Mouse (Mus musculus): ENCODE measurements around the gene Aff1. TPM values are rescaled to one million over a fixed set of nuclear protein-coding genes. Genes with fewer than 3 reads are reported as not detected.

Gene Aff1
- total RNA-seq, 2 experiments from 2014 or later, result 9.5 to 11.1 TPM

DNA sequence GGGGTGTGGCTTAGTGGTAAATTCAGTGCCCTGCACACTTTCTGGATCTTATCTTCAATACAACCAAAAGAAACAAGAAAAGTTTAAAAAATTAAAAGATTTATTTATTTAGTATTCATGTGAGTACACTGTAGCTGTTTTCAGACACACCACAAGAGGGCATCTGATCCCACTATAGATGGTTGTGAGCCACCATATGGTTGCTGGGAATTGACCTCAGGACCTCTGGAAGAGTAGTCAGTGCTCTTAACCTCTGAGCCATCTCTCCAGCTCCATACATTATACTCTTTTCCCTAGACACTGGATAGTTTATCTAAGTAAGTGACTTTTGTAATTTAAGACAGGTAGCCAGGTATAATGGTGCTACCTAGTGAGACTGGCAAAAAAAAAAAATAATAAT, 1.0 kb upstream of the Aff1 start:
- intact Hi-C loops (cut with DNase I), result no loop called here
- DNase-seq (ENCODE audit: low spot score in 2 of 2), result no peak

DNA sequence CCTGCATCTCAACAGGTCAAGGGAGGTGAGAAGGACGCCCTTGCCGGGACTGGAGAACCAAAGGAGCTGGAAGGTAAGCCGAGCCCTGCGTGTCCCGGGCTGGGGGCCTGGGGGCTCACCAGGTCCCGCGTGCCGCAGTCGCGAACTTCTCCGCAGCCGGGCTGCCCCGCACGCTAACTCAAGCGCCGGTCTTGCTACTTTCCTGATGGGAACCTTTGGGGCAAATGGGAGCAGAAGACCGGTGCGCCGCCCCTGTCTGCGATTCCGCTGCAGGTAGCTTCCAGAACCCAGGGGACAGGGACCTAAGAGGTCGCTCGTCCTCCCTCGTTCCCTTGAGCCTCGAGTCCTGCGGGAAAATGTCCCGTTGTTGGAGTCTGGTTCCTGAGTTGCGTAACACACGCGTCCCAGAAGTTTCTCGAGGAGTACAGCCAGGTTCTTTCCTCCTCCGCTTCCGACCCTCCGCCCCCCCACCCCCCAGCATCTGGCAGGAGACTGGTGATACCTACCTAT, 412 bp downstream of the Aff1 start:
- DNase-seq (ENCODE audit: low spot score in 2 of 2), result no peak
- intact Hi-C loops (cut with DNase I), result no loop called here

DNA sequence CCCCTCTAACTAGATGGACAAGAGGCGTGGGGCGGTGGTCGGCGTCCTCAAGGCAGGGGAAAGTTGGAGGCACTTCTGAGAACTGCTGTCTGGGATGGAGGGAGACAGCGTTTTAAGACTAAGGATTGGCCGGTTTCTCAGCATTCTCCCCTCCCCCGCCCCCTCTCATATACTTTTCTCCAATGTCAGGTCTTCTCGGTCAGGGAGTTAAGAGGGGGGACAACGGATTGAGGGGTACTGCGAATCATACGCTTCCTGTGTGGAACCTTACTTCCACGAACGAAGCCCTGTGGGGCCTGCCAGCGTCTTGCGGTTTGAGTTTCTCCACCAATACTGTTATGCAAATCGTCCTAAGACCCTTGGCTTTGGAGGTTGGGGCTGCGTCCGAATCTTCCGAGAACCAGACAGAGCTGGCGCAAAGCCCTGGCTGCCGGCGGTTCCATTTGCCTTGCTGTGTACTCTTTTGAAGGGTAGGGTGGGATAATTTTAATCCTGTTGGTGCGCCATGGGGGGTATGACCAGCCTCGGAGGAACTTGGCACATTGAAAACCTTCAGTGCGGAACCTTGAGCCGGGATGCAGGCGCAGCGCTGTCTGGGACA, 967 bp downstream of the Aff1 start:
- DNase-seq (ENCODE audit: low spot score in 2 of 2), result no peak
- intact Hi-C loops (cut with DNase I), result no loop called here

DNA sequence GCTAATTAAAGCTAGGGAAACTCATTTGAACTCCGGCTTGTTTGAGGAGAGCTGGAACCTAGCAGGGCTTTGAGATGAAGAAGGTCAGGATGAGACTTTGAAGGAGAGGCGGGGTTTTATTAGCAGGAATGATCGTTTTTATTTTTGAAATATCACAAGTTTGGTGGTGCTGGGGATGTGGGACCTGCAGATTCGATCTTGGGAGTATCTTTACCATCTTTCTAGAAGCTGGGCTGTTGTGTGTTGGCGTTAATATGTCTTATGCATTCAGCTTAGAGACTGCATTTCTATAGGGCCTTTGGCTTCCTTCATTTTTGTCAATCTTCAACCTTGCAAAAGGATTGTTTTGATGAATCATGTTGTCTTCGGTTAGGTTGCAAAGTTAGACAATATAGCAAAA, 1.9 kb downstream of the Aff1 start:
- intact Hi-C loops (cut with DNase I), result no loop called here
- DNase-seq (ENCODE audit: low spot score in 2 of 2), result no peak

DNA sequence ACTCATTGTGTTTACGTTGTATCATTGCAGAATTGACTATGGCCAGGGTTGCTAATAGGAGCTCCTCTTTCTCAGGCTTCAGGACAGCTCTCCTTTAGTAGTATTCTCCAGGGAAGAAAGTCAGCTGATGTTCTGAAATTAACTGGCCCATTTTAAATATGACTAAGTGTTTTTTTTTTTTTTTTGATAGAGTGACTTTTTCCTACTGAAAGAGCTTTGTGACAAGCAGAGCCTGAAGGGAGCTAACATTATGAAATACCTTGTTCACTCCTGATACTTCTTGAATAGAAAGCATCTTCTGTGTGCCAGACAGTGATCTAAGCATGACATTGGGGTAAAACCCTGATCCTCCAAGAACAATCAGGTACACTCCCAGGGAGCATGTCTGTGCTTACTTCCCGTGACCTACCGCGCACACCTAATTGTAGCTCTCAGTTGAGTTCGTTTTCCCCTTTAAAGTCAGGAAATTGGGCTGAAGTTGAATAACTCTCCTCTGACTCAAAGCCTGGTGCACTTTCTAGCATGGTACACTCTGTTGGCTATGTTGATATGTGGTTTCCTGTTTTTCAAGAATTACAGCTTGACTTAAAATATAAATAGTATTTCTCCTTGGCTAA, 5.8 kb downstream of the Aff1 start:
- DNase-seq (ENCODE audit: low spot score in 2 of 2), result no peak
- intact Hi-C loops (cut with DNase I), result no loop called here

DNA sequence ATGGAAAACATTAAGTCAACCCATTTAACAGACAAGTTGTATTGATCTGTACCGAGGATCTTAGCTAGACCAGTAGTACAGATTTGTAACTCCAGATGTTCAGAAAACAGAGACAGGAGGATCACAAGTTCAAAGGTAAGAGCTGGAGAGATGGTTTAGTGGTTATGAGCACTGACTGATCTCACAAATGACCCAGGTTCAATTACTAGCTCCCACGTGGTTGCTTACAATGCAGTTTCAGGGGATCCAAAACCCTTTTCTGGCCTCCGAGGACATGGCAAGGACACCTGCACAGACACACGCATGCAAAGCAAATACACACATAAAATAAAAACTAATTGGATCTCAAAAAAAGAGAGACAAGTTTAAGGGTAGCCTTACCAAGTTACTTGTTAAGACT, 6.4 kb downstream of the Aff1 start:
- no peak for DNase-seq (ENCODE audit: low spot score in 2 of 2)
- intact Hi-C loops (cut with DNase I), result no loop called here

DNA sequence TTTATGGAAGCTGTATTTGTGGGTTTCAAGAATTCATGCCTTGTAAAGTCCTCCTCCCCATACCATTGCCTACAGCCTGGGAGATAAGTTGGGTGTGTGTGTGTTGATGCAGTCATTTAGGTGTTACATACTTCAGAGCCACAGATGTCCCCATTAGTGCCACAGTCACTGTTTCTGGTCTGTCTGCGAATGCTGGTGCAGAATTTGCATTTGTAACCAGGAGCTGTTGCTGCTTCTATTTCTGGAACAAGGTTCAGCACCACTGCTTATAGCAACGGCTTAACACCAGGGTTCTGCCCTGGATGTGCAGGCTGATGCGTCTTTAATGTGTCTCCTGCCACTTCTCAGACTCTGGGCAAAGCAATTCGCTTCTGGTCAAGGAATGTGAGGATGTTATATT, 7.4 kb downstream of the Aff1 start:
- intact Hi-C loops (cut with DNase I), result no loop called here
- no peak for DNase-seq (ENCODE audit: low spot score in 2 of 2)

DNA sequence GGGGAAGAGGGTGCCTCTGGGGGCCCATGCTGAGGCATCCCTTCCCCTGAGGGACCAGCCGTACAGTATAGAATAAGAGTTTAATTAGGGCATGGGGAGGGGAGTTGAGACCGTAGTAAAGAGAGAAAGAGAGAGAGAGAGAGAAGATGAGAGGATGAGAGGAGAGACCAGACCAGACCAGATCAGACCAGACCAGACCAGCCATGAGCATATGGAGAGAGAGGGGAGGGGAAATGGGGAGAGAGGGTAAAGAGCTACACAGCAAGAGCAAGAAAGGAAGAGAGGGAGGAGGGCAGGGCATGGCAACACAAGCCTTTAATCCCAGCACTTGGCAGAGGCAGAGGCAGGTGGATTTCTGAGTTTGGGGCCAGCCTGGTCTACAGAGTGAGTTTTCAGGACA, 8.5 kb downstream of the Aff1 start:
- intact Hi-C loops (cut with DNase I), result no loop called here
- DNase-seq (ENCODE audit: low spot score in 2 of 2), result no peak

DNA sequence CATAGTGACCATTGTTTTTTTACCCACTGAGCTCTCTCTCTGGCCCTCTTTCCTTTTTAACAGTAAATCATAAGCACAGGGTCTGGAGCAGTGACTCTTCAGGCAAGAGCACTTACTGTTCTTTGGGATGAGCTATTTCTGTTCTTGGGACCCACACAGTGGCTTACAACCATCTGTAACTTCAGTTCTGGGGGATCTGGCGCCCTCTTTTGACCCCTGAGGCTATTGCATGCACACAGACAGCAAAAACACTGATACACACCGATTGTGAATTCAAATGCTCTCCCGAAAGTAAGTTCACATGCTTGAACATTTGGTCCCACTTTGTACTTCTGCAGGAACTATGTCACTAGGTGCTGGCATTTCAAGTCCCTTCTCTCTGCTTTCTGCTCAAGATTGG, 9.3 kb downstream of the Aff1 start:
- intact Hi-C loops (cut with DNase I), result no loop called here
- DNase-seq (ENCODE audit: low spot score in 2 of 2), result no peak

DNA sequence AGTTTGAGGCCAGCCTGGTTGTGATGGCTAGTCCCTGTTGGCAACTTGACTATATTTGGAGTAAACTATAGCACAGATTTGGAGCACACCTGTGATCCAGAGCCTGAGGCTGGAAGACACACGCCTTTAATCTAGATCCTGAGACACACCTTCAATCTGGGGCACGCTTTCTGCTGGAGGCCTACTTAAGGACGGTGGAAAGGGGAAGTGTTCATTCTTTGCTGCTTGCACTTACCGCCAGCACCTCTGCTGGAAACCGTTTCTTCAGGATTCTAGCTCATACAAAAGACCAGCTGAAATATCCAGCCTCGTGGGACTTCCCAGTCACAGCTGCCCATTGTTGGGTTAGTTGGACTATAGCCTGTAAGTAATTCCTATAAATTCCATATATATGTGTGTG, 10.4 kb downstream of the Aff1 start:
- no peak for DNase-seq (ENCODE audit: low spot score in 2 of 2)
- intact Hi-C loops (cut with DNase I), result no loop called here

DNA sequence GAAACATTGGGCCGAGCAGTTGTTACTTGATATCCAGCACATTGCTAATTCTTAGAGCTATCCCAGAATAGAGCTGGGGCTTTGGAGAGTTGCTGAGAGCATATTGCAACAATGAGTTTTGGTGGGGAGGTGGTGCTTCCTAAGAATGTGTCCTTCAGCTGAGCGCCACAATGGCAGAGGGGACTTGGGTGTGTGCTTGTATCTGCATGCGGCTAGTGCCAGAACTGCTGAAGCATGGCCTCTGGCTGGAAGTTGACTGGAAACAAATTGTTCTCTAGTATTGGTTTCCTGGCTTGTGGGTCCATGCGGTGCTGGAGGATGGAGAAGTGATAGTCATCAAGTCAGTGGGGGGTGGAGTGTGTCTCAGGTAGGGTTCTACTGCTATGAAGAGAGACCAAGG, 13.2 kb downstream of the Aff1 start:
- intact Hi-C loops (cut with DNase I), result no loop called here
- DNase-seq (ENCODE audit: low spot score in 2 of 2), result no peak

DNA sequence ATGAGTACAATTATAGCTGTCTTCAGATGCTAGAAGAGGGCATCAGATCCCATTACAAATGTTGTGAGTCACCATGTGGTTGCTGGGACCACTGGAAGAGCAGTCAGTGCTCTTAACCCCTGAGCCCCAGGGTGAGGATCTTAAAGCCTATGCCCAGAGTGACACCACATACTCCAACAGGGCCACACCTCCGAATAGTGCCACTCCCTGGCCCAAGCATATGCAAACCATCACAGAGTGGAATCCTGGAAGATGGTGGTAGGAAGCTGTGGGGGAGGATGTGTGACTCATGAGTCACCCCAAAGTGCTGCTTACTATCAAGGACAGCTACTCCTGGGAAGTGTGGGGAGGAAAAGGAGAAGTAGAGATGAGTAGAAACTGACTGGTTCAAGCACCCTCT, 13.7 kb downstream of the Aff1 start:
- DNase-seq (ENCODE audit: low spot score in 2 of 2), result peak in 1 of 2 experiments; percentile 74
- intact Hi-C loops (cut with DNase I), result no loop called here

DNA sequence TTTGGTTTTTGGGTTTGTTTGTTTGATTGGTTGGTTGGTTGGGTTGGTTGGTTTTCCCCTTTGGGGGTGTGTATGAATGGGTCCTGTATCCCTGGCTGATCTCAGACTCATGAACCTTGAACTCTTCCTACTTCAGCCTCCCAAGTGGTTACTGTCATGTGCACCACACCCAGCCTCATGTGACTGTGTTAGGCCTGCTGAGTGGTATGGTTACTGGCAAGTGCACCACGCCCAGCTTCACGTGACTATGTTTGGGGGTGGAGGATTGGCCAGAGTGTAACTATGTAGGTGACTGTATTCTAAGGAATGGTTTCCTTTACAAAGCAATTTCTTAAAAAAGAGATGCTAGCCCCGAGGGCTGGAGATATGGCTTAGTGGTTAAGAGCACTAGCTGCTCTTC, 16.9 kb downstream of the Aff1 start:
- intact Hi-C loops (cut with DNase I), result no loop called here

DNA sequence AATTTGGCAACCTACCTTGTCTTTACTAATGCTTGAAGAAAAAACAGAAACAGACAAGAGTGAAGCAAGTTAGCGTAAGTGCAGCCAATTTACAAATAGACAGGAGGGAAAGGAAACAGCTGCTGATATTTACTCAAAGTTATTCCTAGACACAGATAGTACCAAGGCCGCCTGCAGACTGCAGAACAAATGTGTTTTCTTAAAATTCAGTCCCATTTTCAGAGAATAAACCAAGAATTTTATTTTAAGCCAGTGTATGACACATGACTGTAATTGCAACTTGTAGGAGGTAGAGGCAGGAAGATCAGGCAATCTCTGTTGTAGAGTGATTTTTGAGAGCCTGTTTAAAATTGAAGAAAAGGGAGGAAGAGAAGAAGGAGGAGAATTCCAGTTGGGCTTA, 19.7 kb downstream of the Aff1 start:
- intact Hi-C loops (cut with DNase I), result no loop called here
- DNase-seq (ENCODE audit: low spot score in 2 of 2), result peak; percentile 16 to 75

More for the DNA sequence above, 16.9 kb downstream of the Aff1 start:
- DNase-seq (ENCODE audit: low spot score in 2 of 2), result no peak

DNA sequence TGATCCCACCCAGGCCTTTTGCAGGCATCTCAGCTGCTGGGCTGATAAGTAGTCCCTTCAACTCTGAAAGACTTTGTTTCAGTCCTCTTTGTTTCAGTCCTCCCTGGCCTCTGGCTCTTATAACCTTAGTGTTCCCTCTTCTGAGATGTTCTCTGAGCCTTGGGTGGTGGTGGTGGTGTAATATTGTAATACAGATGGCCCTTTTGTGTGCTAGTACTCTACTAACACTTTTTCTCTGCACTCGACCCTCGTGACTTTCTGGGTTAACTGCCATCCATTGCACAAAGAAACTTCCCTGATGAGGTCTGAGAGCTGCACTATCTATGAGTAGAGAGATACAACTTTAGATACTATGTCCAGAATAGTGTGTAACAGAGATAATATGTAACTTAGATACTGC, 21.2 kb downstream of the Aff1 start:
- intact Hi-C loops (cut with DNase I), result no loop called here
- DNase-seq (ENCODE audit: low spot score in 2 of 2), result no peak

DNA sequence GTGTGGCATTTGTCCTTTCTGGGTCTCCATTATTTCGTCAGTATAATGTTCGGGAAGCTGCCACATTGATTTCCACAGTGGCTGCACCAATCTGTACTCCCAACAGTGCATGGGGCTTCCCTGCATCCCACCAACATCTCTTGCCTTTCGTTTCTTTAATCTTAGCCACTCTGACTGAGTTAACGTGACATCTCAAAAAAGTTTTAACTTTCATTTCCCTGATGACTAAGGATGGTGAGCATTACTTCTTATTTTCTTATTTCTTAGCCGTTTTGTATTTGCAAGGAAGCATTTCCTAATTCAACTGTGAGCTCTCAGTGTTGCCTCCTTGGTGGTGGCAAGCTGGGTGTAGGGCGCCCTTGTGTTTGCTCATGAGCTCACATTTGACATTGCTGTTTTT, 22.8 kb downstream of the Aff1 start:
- DNase-seq (ENCODE audit: low spot score in 2 of 2), result no peak
- intact Hi-C loops (cut with DNase I), result no loop called here

DNA sequence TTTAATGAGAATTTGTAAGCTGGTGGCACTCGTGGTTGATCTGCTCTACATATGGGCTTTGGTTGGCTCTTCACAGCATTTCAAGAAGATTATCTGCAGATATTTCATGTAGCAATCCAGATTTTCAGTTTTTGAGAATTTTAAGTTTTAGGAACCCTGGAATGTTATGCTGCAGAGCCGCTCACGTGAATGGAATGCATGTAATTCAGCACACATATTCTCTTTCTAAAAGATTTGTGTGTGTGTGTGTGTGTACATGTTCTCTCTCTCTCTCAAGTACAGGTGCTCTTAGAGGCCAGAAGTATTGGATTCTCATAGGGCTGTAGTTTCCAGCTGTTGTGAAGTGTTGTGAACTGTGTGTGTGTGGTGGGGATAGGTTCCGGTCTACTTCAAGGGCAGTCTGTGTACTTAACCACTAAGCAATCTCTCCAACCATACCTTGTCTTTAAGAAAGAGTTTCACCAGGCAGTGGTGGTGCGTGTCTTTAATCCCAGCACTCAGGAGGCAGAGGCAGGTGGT, 24.7 kb downstream of the Aff1 start:
- intact Hi-C loops (cut with DNase I), result no loop called here
- no peak for DNase-seq (ENCODE audit: low spot score in 2 of 2)

DNA sequence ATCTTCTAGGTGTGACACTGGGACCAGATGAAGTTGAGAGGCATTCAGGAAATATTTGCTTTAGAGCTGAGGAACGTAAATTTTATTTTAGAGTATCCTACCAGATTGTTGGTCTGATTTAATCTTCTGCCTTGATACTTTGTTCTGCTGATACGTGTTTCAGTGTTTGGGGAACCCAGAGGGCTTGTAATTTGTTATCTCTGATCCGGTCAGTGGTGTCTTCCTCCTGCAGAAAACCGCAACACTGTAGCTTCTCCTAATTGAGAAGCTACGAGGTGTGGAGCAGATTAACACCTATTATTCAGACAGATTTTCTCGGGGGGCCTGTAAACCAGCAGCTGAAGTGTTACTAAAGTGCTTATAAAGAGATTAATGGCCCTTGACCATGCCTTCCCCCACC, 27.0 kb downstream of the Aff1 start:
- intact Hi-C loops (cut with DNase I), result no loop called here
- DNase-seq (ENCODE audit: low spot score in 2 of 2), result no peak

DNA sequence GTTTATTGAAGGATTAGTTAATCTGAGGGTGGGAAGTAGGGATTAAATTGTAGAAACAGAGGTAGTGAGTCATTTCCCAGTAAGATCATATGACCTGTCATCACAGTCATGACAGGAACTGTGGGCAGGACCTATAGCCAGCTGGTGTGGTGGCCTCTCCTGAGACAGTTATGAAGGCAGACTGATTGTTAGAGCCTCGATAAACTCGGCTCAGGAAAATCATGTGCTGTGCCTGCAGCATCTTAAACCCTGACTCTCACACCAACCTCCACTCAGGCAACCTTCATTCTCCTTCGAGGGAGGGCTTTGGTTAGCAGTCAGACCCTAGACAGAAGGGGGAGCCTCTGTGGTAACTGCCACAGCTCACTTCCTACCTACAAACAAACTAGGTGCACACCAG, 27.7 kb downstream of the Aff1 start:
- intact Hi-C loops (cut with DNase I), result no loop called here
- no peak for DNase-seq (ENCODE audit: low spot score in 2 of 2)

DNA sequence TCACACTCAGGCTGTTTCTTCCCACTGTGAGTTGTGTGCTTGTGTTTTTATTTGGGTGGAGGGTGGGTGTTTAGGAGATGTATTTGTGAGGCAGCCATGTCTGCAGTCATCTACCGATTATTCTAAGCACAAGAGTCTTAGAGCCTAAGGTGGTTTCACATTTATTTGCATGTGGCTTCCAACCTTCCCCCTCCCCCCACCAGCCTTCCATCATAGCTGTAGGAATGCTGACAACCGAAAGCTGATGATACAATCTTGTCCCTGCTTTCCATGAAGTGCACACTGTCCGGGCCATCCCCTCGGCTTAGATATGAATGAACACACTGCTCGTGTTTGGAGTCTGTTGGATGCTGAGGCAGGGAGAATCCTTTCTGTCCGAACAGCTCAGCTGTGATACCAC, 28.8 kb downstream of the Aff1 start:
- DNase-seq (ENCODE audit: low spot score in 2 of 2), result no peak
- intact Hi-C loops (cut with DNase I), result no loop called here

DNA sequence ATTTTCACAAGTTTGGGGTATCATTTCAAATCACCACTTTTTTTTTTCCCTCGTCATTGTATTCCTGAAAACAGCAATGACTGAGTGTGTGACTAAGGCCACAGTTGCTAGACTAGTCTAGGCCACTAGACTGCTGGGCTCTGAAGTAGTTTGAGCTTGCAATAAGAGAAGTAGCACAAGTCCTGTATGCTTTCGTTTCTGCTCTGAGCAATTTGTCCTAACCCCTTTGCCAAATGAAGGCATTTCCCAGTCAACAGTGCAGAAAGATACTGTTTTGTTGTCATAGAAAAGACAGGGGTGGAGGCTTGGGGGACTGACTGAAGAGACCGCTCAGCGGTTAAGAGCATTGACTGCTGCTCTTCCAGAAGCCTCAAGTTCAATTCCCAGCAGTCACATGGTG, 29.3 kb downstream of the Aff1 start:
- intact Hi-C loops (cut with DNase I), result no loop called here
- no peak for DNase-seq (ENCODE audit: low spot score in 2 of 2)

DNA sequence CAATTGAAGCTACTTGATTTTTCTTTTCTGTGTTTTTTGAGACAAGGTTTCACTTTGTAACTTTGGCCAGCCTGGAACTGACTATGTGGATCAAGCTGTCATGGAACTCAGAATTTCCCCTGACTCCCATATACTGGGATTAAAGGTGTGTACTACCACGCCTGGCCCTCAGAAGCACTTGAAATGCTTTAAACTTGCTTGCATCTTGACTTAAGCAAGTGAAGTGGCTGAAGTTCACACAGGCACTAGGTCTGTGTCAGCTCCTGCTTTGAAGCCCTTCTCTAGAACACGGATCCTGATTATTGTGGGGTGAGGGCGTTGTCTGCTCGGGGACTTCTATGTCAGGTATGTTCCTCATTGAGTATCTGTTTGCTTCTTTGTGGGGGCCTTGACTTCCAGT, 30.5 kb downstream of the Aff1 start:
- intact Hi-C loops (cut with DNase I), result no loop called here
- DNase-seq (ENCODE audit: low spot score in 2 of 2), result no peak

Measured in left cerebral cortex, postnatal 25 days (tissue).